Mouse (Mus musculus) splenic B cell, adult 2 months (primary cell): ENCODE data around the gene Ddx41.
A peak's percentile ranks its signal among the peaks of the same experiment; 100 is the strongest.

ENCODE experiments used
- DNase-seq: peaks from one replicate; pipeline ENCODE4 v3.0.0-alpha.2; 2011; ENCODE audit warnings: low read depth, low spot score
- H3K27me3 ChIP-seq: 2 replicates; pipeline ENCODE4 v1.6.1; 2012; ENCODE audit warnings: mild to moderate bottlenecking, low read length, moderate library complexity, mixed read lengths; ENCODE audit not compliant: control insufficient read depth, poor library complexity, insufficient read depth, severe bottlenecking
- H3K36me3 ChIP-seq: 2 replicates; pipeline ENCODE4 v1.6.1; 2012; ENCODE audit warnings: mild to moderate bottlenecking, low read length, moderate library complexity, mixed read lengths; ENCODE audit not compliant: control insufficient read depth, poor library complexity, insufficient read depth, severe bottlenecking

Gene Ddx41

DNA sequence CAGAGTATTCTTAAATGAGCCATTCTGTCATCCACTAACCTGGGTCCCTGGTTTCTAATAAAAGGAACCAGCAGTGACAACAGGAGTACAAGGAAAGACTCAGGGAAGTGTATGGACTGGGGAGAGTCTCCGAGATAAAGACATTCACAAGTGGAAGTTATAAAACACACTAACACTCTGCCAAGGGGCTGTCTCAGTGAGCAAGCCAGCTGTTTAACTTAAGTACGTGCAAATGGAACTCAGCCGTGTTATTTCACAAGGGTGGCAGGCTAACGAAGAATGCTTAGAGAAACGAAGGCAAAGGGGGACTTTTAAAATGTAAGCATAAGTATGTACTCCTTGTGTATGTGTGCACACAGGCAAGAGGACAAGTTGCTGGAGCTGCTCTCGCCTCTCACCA is 21.0 kb upstream of the Ddx41 start:
- Histone ChIP-seq H3K27me3 (no peaks in the 10 kb centered on the region), H3K36me3 (peaks cover 2% of the 10 kb centered on the region; the same call in 1 of the 2 replicates)
- DNase-seq: no peak

DNA sequence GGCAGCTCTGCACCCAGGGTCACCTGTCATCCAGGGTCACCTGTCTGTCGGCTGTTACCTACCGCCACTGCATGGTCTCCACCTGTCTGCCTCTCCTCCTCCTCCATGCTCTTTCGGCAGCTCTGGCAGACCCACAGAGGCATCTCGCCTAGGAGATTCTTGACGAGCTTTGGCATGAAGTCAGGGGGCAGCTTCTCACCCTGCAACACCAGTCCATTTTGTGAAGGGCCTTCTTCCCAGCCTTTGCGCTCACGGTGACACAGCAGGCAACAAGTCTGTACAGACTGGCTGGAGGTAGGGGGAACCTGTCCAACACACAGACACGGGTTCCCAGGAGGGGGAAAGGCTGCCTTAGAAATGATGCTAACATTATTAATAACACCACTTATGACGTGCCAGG is 19.5 kb upstream of the Ddx41 start:
- H3K27me3 ChIP-seq: no peaks in the 10 kb centered on the region
- no peak for DNase-seq
- H3K36me3 ChIP-seq: peaks cover 2% of the 10 kb centered on the region; the same call in 1 of the 2 replicates

DNA sequence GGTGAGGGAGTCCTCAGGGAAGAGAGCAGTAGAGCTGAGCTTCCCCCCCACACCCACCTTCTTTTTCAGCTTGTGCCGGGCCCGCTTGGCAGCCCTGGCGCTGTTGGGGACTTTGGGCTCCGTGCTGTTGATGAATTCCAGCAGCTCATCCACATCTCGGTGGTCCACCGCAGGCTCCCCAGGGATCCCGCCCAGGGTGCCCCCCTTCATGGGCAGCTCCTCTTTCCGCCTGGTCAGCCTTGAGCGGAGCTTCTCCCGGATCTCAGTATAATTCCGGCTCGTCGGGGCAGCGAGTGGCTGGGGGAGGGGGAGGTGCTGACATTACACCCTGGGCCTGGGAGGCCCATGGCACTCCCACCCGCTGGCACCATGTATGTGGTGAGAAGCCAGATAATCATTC is 12.6 kb upstream of the Ddx41 start:
- Histone ChIP-seq H3K36me3 (peaks cover 10% of the 10 kb centered on the region), H3K27me3 (no peaks in the 10 kb centered on the region)
- DNase-seq: no peak

DNA sequence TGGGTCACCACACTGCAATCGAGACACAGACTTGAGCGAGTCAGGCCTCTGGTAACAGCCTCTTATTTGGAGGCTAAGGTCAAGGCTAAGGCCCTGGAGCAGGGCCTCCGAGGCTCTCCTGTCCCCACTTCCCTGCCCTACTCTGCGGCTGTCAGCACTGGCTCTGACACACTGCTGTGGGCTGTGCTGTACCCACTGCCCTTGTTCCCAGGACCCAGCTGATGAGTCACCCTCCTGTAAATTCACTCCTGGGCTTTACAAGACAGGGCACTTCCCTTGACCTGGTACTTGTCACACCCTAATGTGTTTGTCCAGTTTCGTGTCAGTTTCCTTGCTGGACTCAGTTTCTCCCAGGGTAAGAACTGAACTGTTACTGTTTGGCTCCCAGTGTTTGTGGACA is 12.0 kb upstream of the Ddx41 start:
- DNase-seq: no peak
- H3K27me3 ChIP-seq: no peaks in the 10 kb centered on the region

DNA sequence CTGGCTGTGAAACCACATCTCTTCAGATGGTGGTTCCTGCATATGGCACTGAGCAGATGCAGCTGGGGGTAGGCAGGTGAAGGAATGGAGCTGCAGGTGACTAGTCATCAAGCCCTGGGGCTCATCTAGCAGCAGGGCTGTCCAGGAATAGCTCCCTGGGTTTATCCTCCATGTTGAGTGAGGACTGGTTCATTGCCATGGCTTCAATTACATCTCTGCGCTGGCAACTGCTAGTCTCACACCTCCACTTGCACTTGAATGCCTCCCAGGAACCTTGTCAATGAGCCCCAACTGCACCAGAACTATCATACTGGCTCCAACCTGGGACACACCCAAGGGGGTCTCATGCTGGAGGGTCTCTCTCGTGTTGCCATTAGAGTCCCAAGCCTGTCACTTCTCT is 11.5 kb upstream of the Ddx41 start:
- Histone ChIP-seq H3K27me3 (no peaks in the 10 kb centered on the region), H3K36me3 (peaks cover 9% of the 10 kb centered on the region)
- no peak for DNase-seq

More for the DNA sequence above, 12.0 kb upstream of the Ddx41 start:
- H3K36me3 ChIP-seq: peaks cover 9% of the 10 kb centered on the region

DNA sequence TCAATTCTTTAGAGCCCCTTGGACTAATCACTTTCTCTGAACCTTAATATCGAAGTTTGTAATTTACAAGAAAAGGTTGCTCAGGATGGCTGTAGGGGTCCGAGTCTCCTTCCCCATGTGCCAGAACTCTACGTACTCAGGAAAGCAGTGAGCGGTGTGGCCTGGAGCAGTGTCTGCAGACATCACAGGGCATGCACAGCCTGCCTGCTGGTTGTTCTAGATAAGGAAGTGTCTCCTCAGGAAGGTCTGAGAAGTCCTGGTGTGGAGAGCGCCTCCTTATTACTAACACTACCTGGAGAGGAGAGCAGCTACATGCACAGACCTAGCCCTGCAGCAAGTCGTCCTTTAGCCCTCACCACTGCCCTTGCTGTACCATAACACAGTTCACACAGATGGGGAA is 8.3 kb upstream of the Ddx41 start:
- peaks cover 18% of the 10 kb centered on the region for H3K36me3 ChIP-seq
- H3K27me3 ChIP-seq: no peaks in the 10 kb centered on the region
- no peak for DNase-seq

DNA sequence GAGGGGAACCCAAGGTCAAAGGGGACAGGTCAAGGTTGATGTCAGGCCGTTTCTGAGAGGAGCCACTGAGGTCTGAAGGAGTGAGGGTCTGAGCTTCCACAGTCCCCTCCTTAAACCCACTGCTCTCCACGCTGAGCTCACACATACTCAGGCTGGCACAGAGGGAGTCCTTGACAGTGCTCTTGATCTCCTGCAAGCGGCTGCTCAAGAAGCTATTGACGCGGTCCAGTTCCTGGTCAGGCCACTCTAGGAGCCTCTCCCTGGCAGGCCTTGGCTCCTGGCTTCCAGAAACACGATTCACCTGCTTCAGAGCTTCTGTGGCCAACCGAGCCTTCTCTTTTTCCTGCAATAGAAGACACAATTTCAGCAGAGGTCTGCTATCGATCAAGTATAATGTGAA is 7.0 kb upstream of the Ddx41 start:
- DNase-seq: no peak
- H3K27me3 ChIP-seq: no peaks in the 10 kb centered on the region
- peaks cover 14% of the 10 kb centered on the region for H3K36me3 ChIP-seq

DNA sequence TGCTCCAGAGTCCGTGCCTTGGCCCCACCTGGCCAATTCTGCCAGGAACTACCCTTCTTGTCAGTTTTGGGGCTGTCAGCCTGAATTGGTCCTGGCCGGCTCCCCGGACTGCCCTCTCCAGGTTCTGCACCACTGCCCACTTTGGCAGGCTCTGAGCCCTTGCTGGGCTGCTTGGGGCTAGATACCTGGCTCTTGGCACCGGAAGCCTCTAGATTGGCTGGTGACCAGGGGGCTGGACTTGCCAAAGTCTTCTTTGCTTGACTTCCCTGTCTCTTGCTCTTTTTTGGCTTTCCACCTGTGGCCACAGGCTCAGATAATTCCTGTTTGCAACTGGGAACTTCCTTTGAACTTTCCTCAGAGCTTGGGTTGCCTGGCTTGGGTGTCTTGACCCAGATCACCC is 6.4 kb upstream of the Ddx41 start:
- Histone ChIP-seq H3K36me3 (peaks cover 14% of the 10 kb centered on the region), H3K27me3 (no peaks in the 10 kb centered on the region)
- no peak for DNase-seq

DNA sequence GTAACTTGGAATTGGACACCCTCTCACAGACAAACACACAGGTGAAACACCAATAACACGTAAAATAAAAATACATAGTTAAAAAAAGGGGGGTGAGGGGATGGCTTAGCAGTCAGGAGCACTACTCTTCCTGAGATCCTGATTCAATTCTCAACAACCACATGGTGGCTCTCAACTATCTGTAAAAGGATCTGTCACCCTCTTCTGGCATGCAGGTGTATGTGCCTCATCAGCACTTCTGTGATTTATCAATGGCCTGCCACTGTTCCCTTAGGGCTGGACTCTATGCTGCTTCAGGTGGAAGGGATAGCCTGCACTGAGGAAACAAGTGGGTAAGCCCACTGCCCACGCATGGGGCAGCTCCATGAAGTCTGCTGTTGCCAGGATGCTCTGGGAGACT is 4.5 kb upstream of the Ddx41 start:
- Histone ChIP-seq H3K27me3 (no peaks in the 10 kb centered on the region), H3K36me3 (peaks cover 14% of the 10 kb centered on the region)
- peak; percentile 31 for DNase-seq

DNA sequence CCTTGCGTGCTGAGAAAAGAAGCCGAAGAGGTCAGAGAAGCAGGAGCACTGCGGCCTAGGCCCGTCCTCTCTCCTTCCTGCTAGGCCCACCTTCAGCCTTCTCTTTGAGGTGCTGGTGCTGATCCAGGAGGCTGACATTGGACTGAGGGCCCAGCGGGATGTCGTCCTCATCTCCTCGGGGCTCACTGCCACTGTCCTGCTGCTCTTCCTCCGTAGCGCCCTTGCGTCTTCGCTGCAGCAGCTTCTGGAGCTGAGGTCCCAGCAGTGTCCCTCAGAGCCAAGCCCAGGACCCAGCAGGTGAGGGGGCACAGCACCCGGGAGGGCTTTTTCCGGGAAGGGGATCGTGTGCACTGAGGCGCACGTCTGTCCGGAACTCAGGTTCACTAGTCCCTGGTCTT is 663 bp downstream of the Ddx41 start:
- peaks cover 21% of the 10 kb centered on the region for H3K36me3 ChIP-seq
- no peak for DNase-seq
- no peaks in the 10 kb centered on the region for H3K27me3 ChIP-seq

DNA sequence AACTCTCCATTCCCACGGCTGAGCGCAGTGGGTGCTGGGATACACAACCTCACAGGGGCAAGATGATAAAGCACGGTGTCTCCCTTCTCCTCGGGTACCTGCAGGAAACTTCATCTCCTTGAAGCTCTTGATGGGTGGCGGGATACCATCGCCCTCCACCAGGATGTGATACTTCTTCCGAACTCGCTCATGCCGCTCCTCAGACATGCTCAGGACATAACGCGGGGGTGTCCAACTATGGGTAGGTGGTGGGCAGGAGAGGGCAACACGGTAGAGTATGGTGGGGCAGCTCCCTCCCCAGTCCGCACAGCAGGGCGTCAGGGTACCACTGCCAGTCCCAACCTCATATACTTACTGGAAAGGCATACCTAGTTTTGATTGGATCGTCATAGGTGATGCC is 1.3 kb downstream of the Ddx41 start:
- no peak for DNase-seq
- peaks cover 23% of the 10 kb centered on the region for H3K36me3 ChIP-seq
- H3K27me3 ChIP-seq: no peaks in the 10 kb centered on the region

DNA sequence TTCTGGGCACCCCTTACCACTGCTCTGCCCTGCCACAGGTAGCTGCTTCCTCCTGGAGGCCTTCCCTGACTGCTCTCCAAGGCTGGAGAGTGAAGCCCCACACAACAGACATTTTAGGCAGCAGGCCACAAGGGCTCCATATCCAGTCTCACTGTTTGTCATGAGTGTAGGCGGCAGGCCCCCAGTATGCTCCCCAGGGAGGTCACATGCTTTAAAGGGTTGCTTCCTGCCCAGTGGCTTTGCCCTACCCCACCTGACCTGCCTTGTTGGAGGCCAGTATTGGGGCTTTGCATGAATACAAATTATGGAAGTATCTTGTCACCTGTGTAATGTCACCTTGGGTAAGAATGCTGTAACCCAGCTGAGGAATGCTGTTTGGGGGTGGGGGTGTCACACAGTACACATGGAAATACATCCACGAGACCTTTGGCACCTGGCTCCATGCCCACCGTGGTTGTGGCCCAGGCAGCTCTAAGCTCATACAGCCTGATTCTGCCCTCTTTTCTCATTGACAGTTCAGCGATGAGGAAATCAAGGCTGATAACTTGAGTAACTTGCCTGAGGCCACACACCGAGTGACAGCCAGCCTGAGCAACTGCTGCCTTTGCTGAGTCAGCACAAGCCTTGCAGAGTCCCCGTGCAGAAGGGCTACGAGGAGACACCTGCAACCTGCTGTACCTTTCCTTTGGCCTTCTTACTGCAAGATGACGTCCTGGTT is 7.1 kb downstream of the Ddx41 start, which contains the start of gene Dok3:
TSS of gene Dok3 (minus strand) at position 99 of the 718 bp plus-strand sequence.
- no peaks in the 10 kb centered on the region for H3K27me3 ChIP-seq
- peaks cover 37% of the 10 kb centered on the region for H3K36me3 ChIP-seq
- DNase-seq: peak; percentile 95

DNA sequence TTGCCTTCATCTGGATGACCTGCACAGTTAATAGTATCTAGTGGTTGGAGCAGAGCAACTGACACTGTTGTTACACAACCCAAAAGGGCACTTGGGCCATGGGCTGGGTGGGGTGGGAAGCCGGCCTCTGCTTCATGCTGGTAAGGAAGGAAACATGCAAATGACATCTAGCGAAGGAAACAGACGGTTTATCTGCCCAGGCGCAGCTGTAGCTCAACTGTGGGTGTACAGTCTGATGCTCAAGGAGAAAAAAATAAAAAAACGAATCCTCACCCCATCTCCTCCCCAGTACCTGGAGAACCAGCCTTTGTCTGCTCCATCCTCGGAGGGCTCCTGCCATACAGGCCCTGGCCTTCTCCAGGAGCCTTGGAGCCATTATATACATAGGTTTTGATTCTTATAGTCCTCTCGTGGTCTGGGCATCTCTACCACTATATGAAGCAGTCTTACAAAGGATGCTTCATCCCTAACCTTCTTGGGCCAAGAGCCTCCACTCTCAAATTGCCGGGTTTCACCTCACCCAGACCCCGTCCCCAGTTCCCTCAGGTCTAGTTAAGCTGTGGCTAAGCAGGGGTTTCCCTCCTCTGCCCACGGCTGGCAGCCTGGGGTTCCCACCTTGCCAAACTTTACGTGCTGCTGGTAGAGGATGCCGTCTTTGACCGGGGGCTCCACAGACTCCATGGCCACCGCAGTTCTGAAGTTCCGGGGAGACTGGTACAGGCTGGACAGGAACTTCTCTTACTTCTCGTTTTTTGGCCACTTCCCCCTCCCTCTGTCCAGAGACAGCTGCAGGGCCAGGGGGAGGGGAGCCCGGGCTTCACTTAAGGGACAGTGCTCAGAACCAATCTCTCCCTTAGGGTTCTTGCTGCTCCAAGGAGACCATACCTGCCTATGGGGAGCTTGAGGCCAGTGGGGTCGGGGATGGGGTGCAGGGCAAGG is 8.4 kb downstream of the Ddx41 start:
- Histone ChIP-seq H3K36me3 (peaks cover 39% of the 10 kb centered on the region), H3K27me3 (no peaks in the 10 kb centered on the region)
- peak; percentile 86 for DNase-seq

DNA sequence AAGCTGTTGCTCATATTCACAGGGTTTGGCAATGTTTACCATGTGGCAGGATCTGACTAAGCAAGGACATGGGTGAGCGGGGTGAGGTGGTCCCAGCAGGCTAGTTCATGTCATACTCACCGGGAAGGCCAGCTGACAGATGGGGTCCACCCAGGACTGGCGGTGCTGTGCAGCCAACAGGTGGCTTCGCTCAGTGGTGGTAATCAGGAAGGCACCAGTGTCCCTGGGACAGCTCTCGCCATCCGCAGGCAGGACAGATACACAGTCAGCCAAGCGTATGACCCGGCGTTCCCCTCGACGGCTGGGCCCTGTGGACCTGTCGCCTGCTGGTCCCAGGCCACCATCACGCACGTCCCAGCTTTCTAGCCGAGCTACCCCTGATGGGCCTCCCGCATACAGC is 9.2 kb downstream of the Ddx41 start:
- no peaks in the 10 kb centered on the region for H3K27me3 ChIP-seq
- H3K36me3 ChIP-seq: peaks cover 36% of the 10 kb centered on the region
- peak; percentile 51 for DNase-seq
